Mouse (Mus musculus) forebrain, embryonic 12.5 days (tissue): ENCODE measurements around the gene Sept11. TPM values are rescaled to one million over a fixed set of nuclear protein-coding genes. Genes with fewer than 3 reads are reported as not detected.

ENCODE experiments used
- ATAC-seq: fragments of 200-750 bp; cut with Nextera tagmentation; 2 replicates; pipeline ENCODE4 v1.8.0; 2017; ENCODE audit warnings: moderate TSS enrichment; ENCODE audit not compliant: low FRiP score
- H3K27ac ChIP-seq: fragments of 300-500 bp; sonication (generic); 2 replicates; pipeline ENCODE4 v1.5.1; 2016; ENCODE audit warnings: mild to moderate bottlenecking
- H3K27me3 ChIP-seq: fragments of 300-500 bp; sonication (generic); 2 replicates; pipeline ENCODE4 v1.6.1; 2016; ENCODE audit warnings: mild to moderate bottlenecking
- H3K36me3 ChIP-seq: fragments of 300-500 bp; sonication (generic); replicated peaks from 2 replicates; pipeline ENCODE4 v1.6.1; 2016; ENCODE audit warnings: mild to moderate bottlenecking
- H3K4me1 ChIP-seq: fragments of 300-500 bp; sonication (generic); 2 replicates; pipeline ENCODE4 v1.6.1; 2016
- H3K4me2 ChIP-seq: fragments of 300-500 bp; sonication (generic); 2 replicates; pipeline ENCODE4 v1.6.1; 2016; ENCODE audit warnings: mild to moderate bottlenecking, moderate library complexity
- H3K4me3 ChIP-seq: fragments of 300-500 bp; sonication (generic); replicated peaks from 2 replicates; pipeline ENCODE4 v1.5.1; 2016; ENCODE audit warnings: mild to moderate bottlenecking
- H3K9ac ChIP-seq: fragments of 300-500 bp; sonication (generic); 2 replicates; pipeline ENCODE4 v1.6.1; 2016; ENCODE audit warnings: mild to moderate bottlenecking
- H3K9me3 ChIP-seq: fragments of 300-500 bp; sonication (generic); 2 replicates; pipeline ENCODE4 v1.6.1; 2016
- WGBS: fragments of 180-500 bp; shearing (Covaris S2); methylation state at CpG from one replicate; pipeline ENCODE4 v1.1.7; 2016; 5-methylcytosine and 5-hydroxymethylcytosine counted together
- polyA plus RNA-seq: library from polyadenylated mRNA; unstranded; fragments of >200 nt; fragmentation: Nextera tagmentation; extraction: Ambion mirVana; gene quantifications from 2 replicates; pipeline ENCODE4 v1.2.1, GENCODE M21; 2016

Sept11 gene
- polyA plus RNA-seq, 1 experiment from 2014 or later: 302 TPM

- no peak for ATAC-seq
- H3K4me3 ChIP-seq: no peak overlapping the region
- no peak overlapping the region for H3K27ac ChIP-seq
- peaks cover 46% of the 10 kb centered on the region for H3K4me1 ChIP-seq
- H3K36me3 ChIP-seq: peaks cover 20% of the 10 kb centered on the region
- WGBS: 87% methylated on average over 10 of the region's 10 CpGs
- no peak overlapping the region for H3K9ac ChIP-seq
- no peaks in the 10 kb centered on the region for H3K27me3 ChIP-seq
- H3K9me3 ChIP-seq: no peaks in the 10 kb centered on the region
- no peak overlapping the region for H3K4me2 ChIP-seq
Measured at GRCm38 (mm10) chr5:93135368-93136107, 42.3 kb downstream of the Sept11 start.

- Histone ChIP-seq H3K36me3 (peaks cover 35% of the 10 kb centered on the region), H3K4me3 (no peak overlapping the region), H3K4me1 (peaks cover 32% of the 10 kb centered on the region), H3K27ac (0 out of 2 replicates have a peak overlapping the region, but pooled peaks have one; percentile 9), H3K27me3 (no peaks in the 10 kb centered on the region), H3K4me2 (no peak overlapping the region), H3K9ac (no peak overlapping the region), H3K9me3 (no peaks in the 10 kb centered on the region)
- 80% methylated on average over 5 of the region's 5 CpGs for WGBS
- no peak for ATAC-seq
Measured at GRCm38 (mm10) chr5:93136956-93137586, 43.8 kb downstream of the Sept11 start.

- Histone ChIP-seq H3K27me3 (no peaks in the 10 kb centered on the region), H3K36me3 (peaks cover 45% of the 10 kb centered on the region), H3K27ac (no peak overlapping the region), H3K9me3 (no peaks in the 10 kb centered on the region), H3K4me1 (peaks cover 10% of the 10 kb centered on the region), H3K4me2 (no peak overlapping the region), H3K9ac (no peak overlapping the region), H3K4me3 (no peak overlapping the region)
- no peak for ATAC-seq
- WGBS: 95% methylated on average over 9 of the region's 9 CpGs
Measured at GRCm38 (mm10) chr5:93139350-93139749, 46.1 kb downstream of the Sept11 start.

- no peak for ATAC-seq
- no peaks in the 10 kb centered on the region for H3K9me3 ChIP-seq
Measured at GRCm38 (mm10) chr5:93140747-93141146, 47.5 kb downstream of the Sept11 start.

GRCm38 (mm10) chr5:93143360-93144091, 50.3 kb downstream of the Sept11 start:
- H3K4me2 ChIP-seq: no peak overlapping the region
- no peak overlapping the region for H3K27ac ChIP-seq
- H3K27me3 ChIP-seq: no peaks in the 10 kb centered on the region
- no peaks in the 10 kb centered on the region for H3K9me3 ChIP-seq
- H3K4me3 ChIP-seq: no peak overlapping the region
- no peak overlapping the region for H3K9ac ChIP-seq
- ATAC-seq: no peak
- WGBS: 79% methylated on average over 12 of the region's 12 CpGs
- H3K36me3 ChIP-seq: peaks cover 42% of the 10 kb centered on the region
- peaks cover 17% of the 10 kb centered on the region for H3K4me1 ChIP-seq

More at GRCm38 (mm10) chr5:93140747-93141146, 47.5 kb downstream of the Sept11 start:
- no peak overlapping the region for H3K4me2 ChIP-seq
- H3K36me3 ChIP-seq: peaks cover 45% of the 10 kb centered on the region
- peaks cover 18% of the 10 kb centered on the region for H3K4me1 ChIP-seq
- H3K9ac ChIP-seq: no peak overlapping the region
- 87% methylated on average over 5 of the region's 5 CpGs for WGBS
- H3K27ac ChIP-seq: no peak overlapping the region
- no peaks in the 10 kb centered on the region for H3K27me3 ChIP-seq
- no peak overlapping the region for H3K4me3 ChIP-seq

GRCm38 (mm10) chr5:93144874-93145273, 51.6 kb downstream of the Sept11 start:
- Histone ChIP-seq H3K4me2 (no peak overlapping the region), H3K27ac (peak overlapping the region; percentile 50), H3K9ac (no peak overlapping the region), H3K4me1 (peaks cover 17% of the 10 kb centered on the region), H3K36me3 (peaks cover 44% of the 10 kb centered on the region), H3K4me3 (no peak overlapping the region), H3K9me3 (no peaks in the 10 kb centered on the region), H3K27me3 (no peaks in the 10 kb centered on the region)
- 13% methylated on average over 5 of the region's 5 CpGs for WGBS
- ATAC-seq: 0 out of 2 replicates have a peak, but pooled peaks have one; percentile 47

GRCm38 (mm10) chr5:93145504-93145903, 52.3 kb downstream of the Sept11 start:
- no peak overlapping the region for H3K9ac ChIP-seq
- no peak overlapping the region for H3K4me3 ChIP-seq
- H3K27ac ChIP-seq: 0 out of 2 replicates have a peak overlapping the region, but pooled peaks have one; percentile 42
- peaks cover 44% of the 10 kb centered on the region for H3K36me3 ChIP-seq
- H3K4me2 ChIP-seq: no peak overlapping the region
- H3K4me1 ChIP-seq: peaks cover 17% of the 10 kb centered on the region
- H3K9me3 ChIP-seq: no peaks in the 10 kb centered on the region
- 83% methylated on average over 6 of the region's 6 CpGs for WGBS
- no peaks in the 10 kb centered on the region for H3K27me3 ChIP-seq
- no peak for ATAC-seq

- H3K4me2 ChIP-seq: no peak overlapping the region
- H3K4me1 ChIP-seq: peaks cover 29% of the 10 kb centered on the region
- H3K27me3 ChIP-seq: no peaks in the 10 kb centered on the region
- H3K9ac ChIP-seq: no peak overlapping the region
- H3K9me3 ChIP-seq: no peaks in the 10 kb centered on the region
- WGBS: 84% methylated on average over 12 of the region's 12 CpGs
- no peak for ATAC-seq
- H3K36me3 ChIP-seq: peaks cover 41% of the 10 kb centered on the region
- no peak overlapping the region for H3K27ac ChIP-seq
- H3K4me3 ChIP-seq: no peak overlapping the region
Measured at GRCm38 (mm10) chr5:93149969-93150777, 56.9 kb downstream of the Sept11 start.

GRCm38 (mm10) chr5:93151985-93152384, 58.7 kb downstream of the Sept11 start:
- peaks cover 59% of the 10 kb centered on the region for H3K36me3 ChIP-seq
- no peaks in the 10 kb centered on the region for H3K9me3 ChIP-seq
- H3K27ac ChIP-seq: no peak overlapping the region

GRCm38 (mm10) chr5:93152451-93152850, 59.2 kb downstream of the Sept11 start:
- H3K4me1 ChIP-seq: peaks cover 18% of the 10 kb centered on the region; the same call in 1 of the 2 replicates
- no peak overlapping the region for H3K4me3 ChIP-seq
- H3K9ac ChIP-seq: no peak overlapping the region
- no peaks in the 10 kb centered on the region for H3K9me3 ChIP-seq
- no peak for ATAC-seq
- H3K27me3 ChIP-seq: no peaks in the 10 kb centered on the region
- no peak overlapping the region for H3K27ac ChIP-seq
- H3K36me3 ChIP-seq: peaks cover 64% of the 10 kb centered on the region
- H3K4me2 ChIP-seq: no peak overlapping the region
- 87% methylated on average over 4 of the region's 4 CpGs for WGBS

More at GRCm38 (mm10) chr5:93151985-93152384, 58.7 kb downstream of the Sept11 start:
- WGBS: 76% methylated on average over 6 of the region's 6 CpGs
- Histone ChIP-seq H3K9ac (no peak overlapping the region), H3K4me2 (no peak overlapping the region), H3K27me3 (no peaks in the 10 kb centered on the region), H3K4me1 (peaks cover 18% of the 10 kb centered on the region; the same call in 1 of the 2 replicates), H3K4me3 (no peak overlapping the region)
- ATAC-seq: no peak

GRCm38 (mm10) chr5:93154401-93154800, 61.2 kb downstream of the Sept11 start:
- no peak overlapping the region for H3K9ac ChIP-seq
- H3K4me1 ChIP-seq: peaks cover 18% of the 10 kb centered on the region; the same call in 1 of the 2 replicates
- 92% methylated on average over 11 of the region's 11 CpGs for WGBS
- H3K36me3 ChIP-seq: peaks cover 75% of the 10 kb centered on the region
- H3K27me3 ChIP-seq: no peaks in the 10 kb centered on the region
- H3K4me2 ChIP-seq: no peak overlapping the region
- no peak for ATAC-seq
- H3K27ac ChIP-seq: no peak overlapping the region
- H3K4me3 ChIP-seq: no peak overlapping the region
- no peaks in the 10 kb centered on the region for H3K9me3 ChIP-seq
